ENCODE assay signal across 8 mouse cellular contexts in genomic region chr19:46504085-46504552, GRCm38 (mm10). TPM values are rescaled to one million over a fixed set of nuclear protein-coding genes. Genes with fewer than 3 reads are reported as not detected.
DNase-seq lines count a peak whose midpoint lies in the region; ATAC-seq lines count a peak whose summit lies in the region.

No protein-coding gene starts in this region.

- H3K4me1 ChIP-seq in embryonic facial prominence, embryonic 13.5 days: peaks cover 62% of the 10 kb centered on the region
- H3K4me1 ChIP-seq in heart, embryonic 14.5 days (ENCODE audit: control insufficient read depth in 2 of 2, insufficient read depth in 2 of 2, low read length in 2 of 2): peaks cover 39 to 48% of the 10 kb centered on the region in 2 experiments
- H3K4me1 ChIP-seq in kidney, embryonic 16.5 days (ENCODE audit: insufficient read depth, low read length): peaks cover 53% of the 10 kb centered on the region
- H3K4me1 ChIP-seq in stomach, embryonic 14.5 days (ENCODE audit: control insufficient read depth, insufficient read depth, low read length): peaks cover 48% of the 10 kb centered on the region

- H3K36me3 ChIP-seq in embryonic facial prominence, embryonic 13.5 days: peaks cover 43% of the 10 kb centered on the region
- peaks cover 45% of the 10 kb centered on the region for H3K36me3 ChIP-seq in heart, embryonic 14.5 days (ENCODE audit: control insufficient read depth, insufficient read depth, low read length)
- peaks cover 26% of the 10 kb centered on the region for H3K36me3 ChIP-seq in kidney, embryonic 16.5 days (ENCODE audit: insufficient read depth, low read length)
- H3K36me3 ChIP-seq in stomach, embryonic 14.5 days (ENCODE audit: control insufficient read depth, insufficient read depth, low read length): peaks cover 33% of the 10 kb centered on the region

- peak; percentile 7; the same call in 1 of the 2 replicates for ATAC-seq in embryonic facial prominence, embryonic 13.5 days (ENCODE audit: insufficient number of reproducible peaks, insufficient read depth, low FRiP score, low TSS enrichment, low read depth)
- no peak; the same call in 1 of the 2 replicates for ATAC-seq in heart, embryonic 14.5 days (ENCODE audit: insufficient number of reproducible peaks, insufficient read depth, low FRiP score, low read depth)
- ATAC-seq in kidney, embryonic 16.5 days (ENCODE audit: low FRiP score, low TSS enrichment): 0 out of 2 replicates have a peak, but pooled peaks have one; percentile 10
- no peak for ATAC-seq in stomach, embryonic 14.5 days (ENCODE audit: insufficient number of reproducible peaks, insufficient read depth, low FRiP score, low read depth)

- peak overlapping the region; percentile 98 for H3K4me2 ChIP-seq in embryonic facial prominence, embryonic 13.5 days
- peak overlapping the region; percentile 92 for H3K4me2 ChIP-seq in heart, embryonic 14.5 days (ENCODE audit: low read length)
- H3K4me2 ChIP-seq in kidney, embryonic 16.5 days (replicated peaks; ENCODE audit: low read depth, low read length): peak overlapping the region; percentile 79
- H3K4me2 ChIP-seq in stomach, embryonic 14.5 days (replicated peaks; ENCODE audit: low read depth, low read length): peak overlapping the region; percentile 90

- H3K4me3 ChIP-seq in embryonic facial prominence, embryonic 13.5 days: peak overlapping the region; percentile 89
- H3K4me3 ChIP-seq in heart, embryonic 14.5 days (ENCODE audit: control insufficient read depth in 1 of 2, insufficient read depth in 1 of 2, low read depth in 1 of 2, low read length in 2 of 2): peak overlapping the region; percentile 76 to 97
- H3K4me3 ChIP-seq in kidney, embryonic 16.5 days (ENCODE audit: low read length): peak overlapping the region; percentile 93
- peak overlapping the region; percentile 95 for H3K4me3 ChIP-seq in stomach, embryonic 14.5 days (ENCODE audit: low read depth, low read length)

- peak overlapping the region; percentile 95 for H3K9ac ChIP-seq in embryonic facial prominence, embryonic 13.5 days
- peak overlapping the region; percentile 98 for H3K9ac ChIP-seq in heart, embryonic 14.5 days (ENCODE audit: low read length)
- peak overlapping the region; percentile 99 for H3K9ac ChIP-seq in kidney, embryonic 16.5 days (replicated peaks; ENCODE audit: low read length)
- H3K9ac ChIP-seq in stomach, embryonic 14.5 days (replicated peaks; ENCODE audit: low read depth, low read length): peak overlapping the region; percentile 98

- 4% methylated on average over 4 of the region's 4 CpGs for WGBS in embryonic facial prominence, embryonic 13.5 days
- 1% methylated on average over 4 of the region's 4 CpGs for WGBS in heart, embryonic 14.5 days
- WGBS in kidney, embryonic 16.5 days: 2% methylated on average over 4 of the region's 4 CpGs
- 0% methylated on average over 4 of the region's 4 CpGs for WGBS in stomach, embryonic 14.5 days

- no peaks in the 10 kb centered on the region for H3K27me3 ChIP-seq in embryonic facial prominence, embryonic 13.5 days
- no peaks in the 10 kb centered on the region for H3K27me3 ChIP-seq in heart, embryonic 14.5 days (ENCODE audit: control insufficient read depth, insufficient read depth, low read length)
- no peaks in the 10 kb centered on the region for H3K27me3 ChIP-seq in kidney, embryonic 16.5 days (ENCODE audit: insufficient read depth, low read length)
- no peaks in the 10 kb centered on the region for H3K27me3 ChIP-seq in stomach, embryonic 14.5 days (ENCODE audit: control insufficient read depth, insufficient read depth, low read length)

- no peaks in the 10 kb centered on the region for H3K9me3 ChIP-seq in embryonic facial prominence, embryonic 13.5 days
- H3K9me3 ChIP-seq in heart, embryonic 14.5 days (ENCODE audit: control insufficient read depth, low read length): no peaks in the 10 kb centered on the region
- no peaks in the 10 kb centered on the region for H3K9me3 ChIP-seq in kidney, embryonic 16.5 days (ENCODE audit: low read length)
- no peaks in the 10 kb centered on the region for H3K9me3 ChIP-seq in stomach, embryonic 14.5 days (ENCODE audit: control insufficient read depth, low read depth, low read length)

- peak; percentile 67 for DNase-seq in thymus, postnatal 4 days
- DNase-seq in thymus, adult 18-20 months: no peak
- peak; percentile 60 for DNase-seq in lung, postnatal 14 days
- DNase-seq in frontal cortex, postnatal 14 days (ENCODE audit: low spot score in 2 of 2): no peak

- peak overlapping the region; percentile 99 for H3K27ac ChIP-seq in embryonic facial prominence, embryonic 13.5 days
- peak overlapping the region; percentile 100 for H3K27ac ChIP-seq in heart, embryonic 14.5 days (replicated peaks in 1 of 2; ENCODE audit: control insufficient read depth in 1 of 2, insufficient read depth in 1 of 2, low read depth in 2 of 2, low read length in 2 of 2)
- peak overlapping the region; percentile 100 for H3K27ac ChIP-seq in kidney, embryonic 16.5 days (ENCODE audit: low read length)
- peak overlapping the region; percentile 100 for H3K27ac ChIP-seq in stomach, embryonic 14.5 days (ENCODE audit: low read length)

RNA-seq across cellular contexts. Expression of gene Trim8, which starts 2.6 kb away (rescaled TPM):
- 16.7 and 17.6 TPM in 2 replicates for polyA plus RNA-seq in embryonic facial prominence, embryonic 13.5 days (2015; fragmentation: Nextera tagmentation; extraction: Ambion mirVana)
- polyA plus RNA-seq in heart, embryonic 14.5 days (2014; fragmentation: Nextera tagmentation; extraction: Ambion mirVana): 23.4 TPM in 2 replicates
- 22.2 and 26.0 TPM in 2 replicates for polyA plus RNA-seq in kidney, embryonic 16.5 days (2015; fragmentation: Nextera tagmentation; extraction: Ambion mirVana)
- polyA plus RNA-seq in stomach, embryonic 14.5 days (2014; fragmentation: Nextera tagmentation; extraction: Ambion mirVana): 22.3 and 23.5 TPM in 2 replicates

Comparison
In these comparisons a context has a peak if more than half of its experiments do, and no peak if none do; other contexts are left out.
1. DNase-seq: peak in thymus, postnatal 4 days (single experiment) and lung, postnatal 14 days (single experiment); none in thymus, adult 18-20 months (0 of 2) and frontal cortex, postnatal 14 days (0 of 2).
2. ATAC-seq: peak in embryonic facial prominence, embryonic 13.5 days (single experiment) and kidney, embryonic 16.5 days (single experiment); none in heart, embryonic 14.5 days (single experiment) and stomach, embryonic 14.5 days (single experiment).
3. Peak in every context shown above with its lines, with median percentiles within 50 percentile points of each other: H3K27ac ChIP-seq, H3K4me2 ChIP-seq, H3K4me3 ChIP-seq and H3K9ac ChIP-seq.